Mouse (Mus musculus): ENCODE results near the gene Rnf225.
"Not testable (repeated sequence)": the region's sequence is repeated elsewhere in the genome, so short reads cannot be mapped to it uniquely, and the experiment has no call there.

Rnf225 gene

GRCm38 (mm10) chr7:12927191-12927680, at the start of gene Rnf225:
Gene Rnf225, plus strand, starts transcription at chr7:12927416.
- DNase-seq (ENCODE audit: inconsistent age in 2 of 2, low spot score in 1 of 2), result peak in 1 of 2 experiments; percentile 50

DNA sequence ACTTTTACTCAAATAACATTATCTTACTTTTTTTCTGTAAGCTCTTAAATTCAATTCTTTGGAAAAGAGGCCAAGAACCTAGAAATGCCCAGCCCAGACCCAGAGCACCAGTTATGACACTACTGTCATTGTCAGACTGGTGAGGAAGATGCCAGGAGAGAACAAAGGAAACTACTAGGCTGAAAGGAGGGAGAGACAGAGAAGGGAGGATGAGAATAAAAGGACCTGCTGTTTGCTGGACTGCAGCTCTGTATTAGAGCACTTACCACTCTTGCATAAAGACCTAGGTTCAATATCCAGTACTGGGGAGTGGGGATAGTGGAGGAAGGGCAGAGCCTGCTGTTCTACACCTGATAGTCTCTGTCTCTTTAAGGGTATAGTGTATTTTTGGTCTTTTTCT, 47.2 kb upstream of the Rnf225 start:
- no peak for DNase-seq (ENCODE audit: inconsistent age in 2 of 2, low spot score in 1 of 2)

DNA sequence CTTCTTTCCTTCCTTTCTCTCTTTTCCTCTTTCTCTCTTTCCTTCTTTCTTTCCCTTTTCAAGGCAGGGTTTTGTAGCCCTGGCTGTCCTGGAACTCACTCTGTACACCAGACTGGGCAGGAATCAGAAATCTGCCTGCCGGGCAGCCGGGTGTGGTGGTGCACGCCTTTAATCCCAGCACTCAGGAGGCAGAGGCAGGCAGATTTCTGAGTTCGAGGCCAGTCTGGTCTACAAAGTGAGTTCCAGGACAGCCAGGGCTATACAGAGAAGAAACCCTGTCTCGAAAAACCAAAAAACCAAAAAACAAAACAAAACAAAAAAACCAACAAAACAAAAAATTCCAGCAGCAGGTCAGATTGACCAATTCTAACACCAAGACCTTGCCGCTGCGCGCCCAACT, 46.7 kb upstream of the Rnf225 start:
- not testable (repeated sequence) for DNase-seq (ENCODE audit: inconsistent age in 2 of 2, low spot score in 1 of 2)

- DNase-seq (ENCODE audit: inconsistent age in 2 of 2, low spot score in 1 of 2), result peak; percentile 94 to 98
Measured at GRCm38 (mm10) chr7:12880911-12881660, 46.1 kb upstream of the Rnf225 start, which contains the start of gene Zfp128. Gene Zfp128, plus strand, starts transcription at chr7:12881177.

DNA sequence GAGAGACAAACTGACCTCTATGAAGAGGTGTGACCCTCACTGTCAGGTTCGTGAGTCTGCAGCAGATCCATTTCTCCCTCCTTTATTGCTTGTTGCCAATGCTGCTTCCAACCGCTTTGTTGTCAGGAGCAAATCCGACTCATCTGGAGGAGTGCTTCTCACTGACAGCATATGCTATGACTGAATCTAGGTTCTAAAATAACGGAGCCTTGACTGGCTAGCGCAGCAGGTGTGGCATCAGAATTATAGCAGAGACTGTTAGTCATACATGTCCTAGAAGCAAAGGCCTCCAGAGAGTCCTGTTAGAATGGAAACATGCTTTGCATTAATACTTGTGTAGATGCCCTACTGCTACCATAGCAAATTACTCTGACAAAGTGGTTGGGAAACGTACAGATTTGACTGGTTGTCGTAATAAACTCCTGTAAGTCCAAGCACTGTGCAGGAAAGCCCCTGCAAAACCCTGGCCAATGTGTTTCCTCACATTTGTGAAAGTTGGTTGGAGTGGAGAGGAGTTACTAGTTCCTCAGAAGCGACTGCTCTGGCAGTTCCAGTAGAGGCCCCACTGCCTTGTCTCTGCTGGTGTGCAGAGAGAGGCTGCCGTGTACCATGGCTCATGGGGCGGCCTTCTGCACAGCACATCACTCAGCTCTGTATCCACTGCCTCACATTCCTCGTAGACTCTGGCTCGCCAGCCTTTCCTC, 40.5 kb upstream of the Rnf225 start:
- peak in 1 of 2 experiments; percentile 14 for DNase-seq (ENCODE audit: inconsistent age in 2 of 2, low spot score in 1 of 2)

- no peak for DNase-seq (ENCODE audit: inconsistent age in 2 of 2, low spot score in 1 of 2)
Measured at GRCm38 (mm10) chr7:12887585-12887984, 39.6 kb upstream of the Rnf225 start.

DNA sequence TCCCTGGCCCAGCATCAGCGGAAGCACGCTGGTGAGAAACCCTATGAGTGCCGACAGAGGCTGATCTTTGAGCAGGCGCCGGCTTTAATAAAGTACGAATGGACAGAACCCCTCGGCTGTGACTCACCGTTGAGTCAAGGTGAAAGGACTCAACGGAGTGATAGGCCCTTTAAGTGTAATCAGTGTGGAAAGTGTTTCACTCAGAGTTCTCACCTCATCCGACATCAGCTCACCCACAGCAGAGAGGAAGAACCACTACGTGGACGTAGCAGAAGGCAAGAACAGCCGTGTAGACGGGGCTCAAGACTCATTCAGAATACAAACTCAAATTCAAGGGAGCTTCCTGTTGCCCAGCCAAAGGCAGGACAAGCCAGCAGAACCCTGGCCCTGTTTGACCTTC, 36.3 kb upstream of the Rnf225 start:
- no peak for DNase-seq (ENCODE audit: inconsistent age in 2 of 2, low spot score in 1 of 2)

- DNase-seq (ENCODE audit: inconsistent age in 2 of 2, low spot score in 1 of 2), result no peak
Measured at GRCm38 (mm10) chr7:12891334-12891733, 35.9 kb upstream of the Rnf225 start.

DNA sequence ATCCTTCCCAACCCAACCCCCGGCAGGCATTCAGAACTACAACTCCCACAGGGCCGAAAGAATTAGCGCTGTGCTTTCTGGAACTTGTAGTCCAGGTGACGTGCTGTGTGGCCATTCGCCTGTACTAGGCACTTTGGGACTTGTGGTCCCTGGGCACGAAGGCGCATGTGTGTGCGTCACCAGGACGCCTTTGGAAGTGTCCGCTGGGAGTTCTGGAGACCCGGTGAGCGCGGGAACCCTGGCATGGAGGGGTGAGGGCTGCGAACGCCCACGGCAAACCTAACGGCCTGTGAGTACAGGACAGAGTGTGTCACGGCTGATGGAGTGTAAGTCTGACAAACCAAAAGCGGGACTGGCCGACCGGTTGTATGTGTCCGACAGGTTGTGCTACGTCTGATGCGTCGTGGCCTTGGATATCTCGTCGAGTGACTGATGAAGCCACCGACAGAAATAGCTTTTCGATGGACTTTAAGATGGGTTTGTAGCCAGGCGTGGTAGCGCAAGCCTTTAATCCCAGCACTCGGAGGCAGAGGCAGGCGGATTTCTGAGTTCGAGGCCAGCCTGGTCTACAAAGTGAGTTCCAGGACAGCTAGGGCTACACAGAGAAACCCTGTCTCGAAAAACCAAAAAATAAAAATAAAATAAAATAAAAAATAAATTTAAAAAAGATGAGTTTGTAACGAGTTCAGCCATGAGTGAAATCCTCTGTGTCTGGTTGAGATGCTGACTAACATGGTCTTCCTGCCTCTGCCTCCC, 29.4 kb upstream of the Rnf225 start, which contains the start of gene Zscan22:
Zscan22 (plus strand) TSS at position 161 of the 756 bp plus-strand sequence.
- peak; percentile 95 to 98 for DNase-seq (ENCODE audit: inconsistent age in 2 of 2, low spot score in 1 of 2)

DNA sequence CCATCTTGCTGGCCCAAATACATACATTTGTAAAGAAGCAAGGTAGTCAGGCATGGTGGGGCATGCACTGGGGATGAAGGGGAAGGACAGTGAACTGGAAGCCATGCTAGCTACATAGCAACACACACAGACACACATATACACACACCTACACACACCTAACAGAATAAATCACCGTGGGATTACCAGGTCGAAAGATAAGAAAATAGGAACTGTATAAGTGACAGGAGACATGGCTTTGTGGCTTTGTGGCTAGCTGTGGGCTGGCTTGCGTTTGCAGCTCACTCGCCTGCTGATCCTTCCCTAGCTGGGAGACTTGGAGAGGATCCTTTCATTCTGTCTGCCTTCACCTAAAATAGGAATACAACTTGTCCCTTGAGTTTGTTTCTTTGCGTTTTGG, 25.7 kb upstream of the Rnf225 start:
- DNase-seq (ENCODE audit: inconsistent age in 2 of 2, low spot score in 1 of 2), result no peak

- no peak for DNase-seq (ENCODE audit: inconsistent age in 2 of 2, low spot score in 1 of 2)
Measured at GRCm38 (mm10) chr7:12903623-12904022, 23.6 kb upstream of the Rnf225 start.

DNA sequence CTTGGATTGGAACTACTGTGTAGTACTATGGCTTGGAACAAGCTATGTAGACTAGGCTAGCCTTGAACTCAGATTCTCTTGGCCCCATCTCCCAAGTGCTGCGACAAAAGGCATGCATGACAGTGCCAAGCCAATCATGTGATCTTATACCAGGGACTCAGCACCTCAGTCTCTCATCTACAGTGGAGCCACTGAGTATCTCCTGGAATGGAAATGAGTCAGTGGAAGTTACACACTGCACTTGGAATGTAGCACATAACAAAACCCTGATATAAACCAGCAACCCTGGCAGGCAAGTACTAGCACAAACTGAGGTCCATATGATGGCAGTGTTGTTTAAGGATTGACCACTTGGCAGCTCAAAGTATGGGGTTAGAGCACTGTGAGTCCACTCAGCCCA, 22.1 kb upstream of the Rnf225 start:
- DNase-seq (ENCODE audit: inconsistent age in 2 of 2, low spot score in 1 of 2), result peak; percentile 50 to 69

- peak; percentile 77 to 93 for DNase-seq (ENCODE audit: inconsistent age in 2 of 2, low spot score in 1 of 2)
Measured at GRCm38 (mm10) chr7:12909498-12909962, 17.7 kb upstream of the Rnf225 start.

DNA sequence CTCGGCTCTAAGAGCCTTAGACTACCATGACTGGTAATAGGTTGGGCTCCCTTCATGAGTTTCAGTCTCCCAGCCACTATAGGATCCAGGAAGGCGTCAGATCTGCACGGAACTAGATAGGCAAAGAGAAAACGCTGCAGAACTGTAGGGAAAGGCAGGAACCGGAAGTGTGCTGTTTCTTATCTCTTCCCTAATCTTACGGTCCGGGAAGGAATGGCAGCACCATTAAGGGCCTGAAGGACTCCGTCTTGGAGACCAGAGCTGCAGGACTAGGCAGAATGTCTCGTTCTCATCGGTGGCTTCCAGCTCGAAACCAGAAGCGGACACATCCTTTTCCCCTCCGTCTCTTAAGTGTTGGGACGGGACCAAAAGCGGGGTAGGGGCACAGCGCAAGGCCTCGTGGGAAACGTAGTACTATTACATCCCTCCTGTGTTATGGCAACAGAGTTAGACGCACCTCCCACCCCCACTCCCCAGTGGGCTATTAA, 17.0 kb upstream of the Rnf225 start:
- DNase-seq (ENCODE audit: inconsistent age in 2 of 2, low spot score in 1 of 2), result peak; percentile 69 to 91

DNA sequence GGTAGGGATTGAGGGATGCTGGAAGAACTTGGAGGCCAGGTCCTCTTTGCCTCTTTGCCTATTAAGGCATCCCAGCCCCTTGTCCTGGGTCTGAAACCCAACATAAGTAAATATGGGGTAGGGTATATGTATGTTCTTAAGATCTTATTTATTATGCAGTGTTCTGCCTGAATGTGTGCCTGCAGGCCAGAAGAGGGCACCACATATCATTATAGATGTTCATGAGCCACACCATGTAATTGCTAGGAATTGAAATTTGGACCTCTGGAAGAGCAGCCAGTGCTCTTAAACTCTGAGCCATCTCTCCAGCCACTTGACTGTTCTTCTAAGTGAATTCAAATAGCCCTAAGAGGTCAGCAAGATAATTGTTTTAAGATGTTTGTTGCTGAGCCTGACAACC, 13.7 kb upstream of the Rnf225 start:
- DNase-seq (ENCODE audit: inconsistent age in 2 of 2, low spot score in 1 of 2), result peak in 1 of 2 experiments; percentile 51

DNA sequence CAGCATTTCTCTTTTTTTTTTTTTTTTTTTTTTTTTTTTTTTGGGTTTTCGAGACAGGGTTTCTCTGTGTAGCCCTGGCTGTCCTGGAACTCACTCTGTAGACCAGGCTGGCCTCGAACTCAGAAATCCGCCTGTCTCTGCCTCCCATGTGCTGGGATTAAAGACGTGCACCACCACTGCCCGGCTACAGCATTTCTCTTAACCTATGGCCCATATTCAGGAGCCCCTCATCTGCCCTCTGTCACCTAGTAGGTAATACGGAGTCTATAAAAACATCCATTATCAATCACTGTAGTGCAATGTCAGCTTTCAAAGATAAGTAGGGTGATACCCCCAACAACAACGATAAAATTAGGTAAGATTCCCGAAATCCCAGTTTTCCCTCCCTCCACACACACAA, 6.7 kb upstream of the Rnf225 start:
- DNase-seq (ENCODE audit: inconsistent age in 2 of 2, low spot score in 1 of 2), result not testable (repeated sequence)

DNA sequence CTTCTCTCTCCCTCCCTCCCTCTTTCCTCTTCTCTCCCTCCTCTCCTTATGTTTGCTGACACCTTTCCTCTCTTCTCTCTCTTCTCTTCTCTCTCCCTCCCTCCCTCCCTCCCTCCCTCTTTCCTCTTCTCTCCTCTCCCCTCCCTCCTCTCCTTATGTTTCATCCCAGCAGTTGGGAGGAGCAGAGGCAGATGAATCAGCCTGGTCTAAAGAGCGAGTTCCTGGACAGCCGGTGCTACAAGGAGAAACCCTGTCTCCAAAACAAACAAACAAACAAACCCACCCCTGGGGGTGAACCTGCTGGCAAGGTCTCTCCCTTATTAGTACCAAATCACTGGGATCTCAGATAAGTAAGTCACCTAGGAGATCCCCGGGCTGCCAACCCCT, 5.9 kb upstream of the Rnf225 start:
- DNase-seq (ENCODE audit: inconsistent age in 2 of 2, low spot score in 1 of 2), result no peak

- peak; percentile 99 for DNase-seq (ENCODE audit: inconsistent age in 2 of 2, low spot score in 1 of 2)
Measured at GRCm38 (mm10) chr7:12921705-12922465, 5.3 kb upstream of the Rnf225 start, which contains the start of gene Rps5. Gene Rps5, plus strand, starts transcription at chr7:12922290.

DNA sequence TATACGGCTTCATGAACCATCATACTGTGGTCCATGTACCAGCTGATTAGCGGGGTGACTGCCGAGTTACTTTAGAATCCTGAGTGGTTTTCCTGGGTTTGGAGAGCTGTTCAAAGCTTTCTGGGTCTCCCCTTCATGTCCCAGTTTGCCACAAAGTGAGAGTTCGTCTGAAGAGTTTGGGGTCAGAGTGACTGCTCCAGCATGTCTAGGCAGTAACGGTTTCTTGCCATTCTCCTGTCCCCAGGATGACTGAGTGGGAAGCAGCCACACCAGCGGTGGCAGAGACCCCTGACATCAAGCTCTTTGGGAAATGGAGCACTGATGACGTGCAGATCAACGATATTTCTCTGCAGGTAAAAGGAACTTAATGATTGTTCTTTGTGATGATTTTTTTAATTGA, 4.5 kb upstream of the Rnf225 start:
- no peak for DNase-seq (ENCODE audit: inconsistent age in 2 of 2, low spot score in 1 of 2)

DNA sequence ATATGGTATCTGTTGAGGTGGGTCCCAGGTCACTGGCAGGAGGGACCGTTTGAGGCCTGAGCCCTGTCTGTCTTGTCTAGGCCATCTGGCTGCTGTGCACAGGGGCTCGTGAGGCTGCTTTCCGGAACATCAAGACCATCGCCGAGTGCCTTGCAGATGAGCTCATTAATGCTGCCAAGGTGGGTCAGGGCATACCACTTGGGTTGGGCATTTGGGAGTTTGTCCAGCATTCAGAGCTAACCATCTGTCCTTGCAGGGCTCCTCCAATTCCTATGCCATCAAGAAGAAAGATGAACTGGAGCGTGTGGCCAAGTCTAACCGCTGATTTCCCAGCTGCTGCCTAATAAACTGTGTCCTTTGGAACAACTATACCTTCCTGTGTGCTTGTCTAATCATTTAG, 900 bp upstream of the Rnf225 start:
- no peak for DNase-seq (ENCODE audit: inconsistent age in 2 of 2, low spot score in 1 of 2)
